Mouse (Mus musculus): ENCODE data around the gene Hic2. TPM values are rescaled to one million over a fixed set of nuclear protein-coding genes. Genes with fewer than 3 reads are reported as not detected.
A peak's percentile ranks its signal among the peaks of the same experiment; 100 is the strongest.

Hic2 gene
- polyA plus RNA-seq, 1 experiment from 2014 or later: 3.0 TPM

- Histone ChIP-seq H3K9ac (ENCODE audit: low read length) (no peak overlapping the region), H3K9me3 (ENCODE audit: control insufficient read depth, low read length) (no peaks in the 10 kb centered on the region), H3K27me3 (ENCODE audit: control insufficient read depth, insufficient read depth, low read length) (no peaks in the 10 kb centered on the region), H3K4me1 (ENCODE audit: control insufficient read depth in 2 of 2, insufficient read depth in 2 of 2, low read length in 2 of 2) (peaks cover 43 to 65% of the 10 kb centered on the region in 2 experiments), H3K4me3 (ENCODE audit: control insufficient read depth in 1 of 2, insufficient read depth in 1 of 2, low read depth in 1 of 2, low read length in 2 of 2) (no peak overlapping the region), H3K27ac (replicated peaks in 1 of 2; ENCODE audit: control insufficient read depth in 1 of 2, insufficient read depth in 1 of 2, low read depth in 2 of 2, low read length in 2 of 2) (no peak overlapping the region), H3K4me2 (ENCODE audit: low read length) (no peak overlapping the region), H3K36me3 (ENCODE audit: control insufficient read depth, insufficient read depth, low read length) (0 out of 2 replicates have a peak, but pooled peaks cover 8% of the 10 kb centered on the region)
- 32% methylated on average over 3 of the region's 3 CpGs for WGBS
- ATAC-seq (ENCODE audit: insufficient number of reproducible peaks, insufficient read depth, low FRiP score, low read depth): no peak
Measured at GRCm38 (mm10) chr16:17251539-17251938, 18.2 kb downstream of the Hic2 start.

- no peak overlapping the region for H3K9ac ChIP-seq (ENCODE audit: low read length)
- H3K9me3 ChIP-seq (ENCODE audit: control insufficient read depth, low read length): no peaks in the 10 kb centered on the region
- H3K4me2 ChIP-seq (ENCODE audit: low read length): no peak overlapping the region
- H3K27me3 ChIP-seq (ENCODE audit: control insufficient read depth, insufficient read depth, low read length): no peaks in the 10 kb centered on the region
- H3K4me1 ChIP-seq (ENCODE audit: control insufficient read depth in 2 of 2, insufficient read depth in 2 of 2, low read length in 2 of 2): peaks cover 42 to 64% of the 10 kb centered on the region in 2 experiments
- H3K4me3 ChIP-seq (ENCODE audit: control insufficient read depth in 1 of 2, insufficient read depth in 1 of 2, low read depth in 1 of 2, low read length in 2 of 2): no peak overlapping the region
- peaks cover 10% of the 10 kb centered on the region for H3K36me3 ChIP-seq (ENCODE audit: control insufficient read depth, insufficient read depth, low read length)
- 58% methylated on average over 3 of the region's 3 CpGs for WGBS
- H3K27ac ChIP-seq (replicated peaks in 1 of 2; ENCODE audit: control insufficient read depth in 1 of 2, insufficient read depth in 1 of 2, low read depth in 2 of 2, low read length in 2 of 2): no peak overlapping the region
- no peak for ATAC-seq (ENCODE audit: insufficient number of reproducible peaks, insufficient read depth, low FRiP score, low read depth)
Measured at GRCm38 (mm10) chr16:17252086-17252726, 18.8 kb downstream of the Hic2 start.

- Histone ChIP-seq H3K4me3 (ENCODE audit: control insufficient read depth in 1 of 2, insufficient read depth in 1 of 2, low read depth in 1 of 2, low read length in 2 of 2) (no peak overlapping the region), H3K4me1 (ENCODE audit: control insufficient read depth in 2 of 2, insufficient read depth in 2 of 2, low read length in 2 of 2) (peaks cover 38 to 61% of the 10 kb centered on the region in 2 experiments), H3K27ac (replicated peaks in 1 of 2; ENCODE audit: control insufficient read depth in 1 of 2, insufficient read depth in 1 of 2, low read depth in 2 of 2, low read length in 2 of 2) (no peak overlapping the region), H3K27me3 (ENCODE audit: control insufficient read depth, insufficient read depth, low read length) (no peaks in the 10 kb centered on the region), H3K9ac (ENCODE audit: low read length) (no peak overlapping the region), H3K36me3 (ENCODE audit: control insufficient read depth, insufficient read depth, low read length) (peaks cover 17% of the 10 kb centered on the region), H3K4me2 (ENCODE audit: low read length) (no peak overlapping the region), H3K9me3 (ENCODE audit: control insufficient read depth, low read length) (no peaks in the 10 kb centered on the region)
- no peak for ATAC-seq (ENCODE audit: insufficient number of reproducible peaks, insufficient read depth, low FRiP score, low read depth)
- WGBS: 54% methylated on average over 7 of the region's 7 CpGs
Measured at GRCm38 (mm10) chr16:17252841-17253240, 19.5 kb downstream of the Hic2 start.

GRCm38 (mm10) chr16:17254005-17254597, 20.7 kb downstream of the Hic2 start:
- no peak for ATAC-seq (ENCODE audit: insufficient number of reproducible peaks, insufficient read depth, low FRiP score, low read depth)
- peak overlapping the region; percentile 43 for H3K4me2 ChIP-seq (ENCODE audit: low read length)
- H3K27me3 ChIP-seq (ENCODE audit: control insufficient read depth, insufficient read depth, low read length): no peaks in the 10 kb centered on the region
- no peak overlapping the region for H3K9ac ChIP-seq (ENCODE audit: low read length)
- peak overlapping the region in 1 of 2 experiments; percentile 38; a peak in 2 of 4 replicates for H3K27ac ChIP-seq (replicated peaks in 1 of 2; ENCODE audit: control insufficient read depth in 1 of 2, insufficient read depth in 1 of 2, low read depth in 2 of 2, low read length in 2 of 2)
- H3K36me3 ChIP-seq (ENCODE audit: control insufficient read depth, insufficient read depth, low read length): peaks cover 29% of the 10 kb centered on the region
- H3K9me3 ChIP-seq (ENCODE audit: control insufficient read depth, low read length): no peaks in the 10 kb centered on the region
- H3K4me3 ChIP-seq (ENCODE audit: control insufficient read depth in 1 of 2, insufficient read depth in 1 of 2, low read depth in 1 of 2, low read length in 2 of 2): no peak overlapping the region
- 19% methylated on average over 4 of the region's 4 CpGs for WGBS
- H3K4me1 ChIP-seq (ENCODE audit: control insufficient read depth in 2 of 2, insufficient read depth in 2 of 2, low read length in 2 of 2): peaks cover 34 to 50% of the 10 kb centered on the region in 2 experiments

- H3K9ac ChIP-seq (ENCODE audit: low read length): no peak overlapping the region
Measured at GRCm38 (mm10) chr16:17255270-17255669, 21.9 kb downstream of the Hic2 start.

GRCm38 (mm10) chr16:17257359-17257821, 24.0 kb downstream of the Hic2 start:
- no peak for ATAC-seq (ENCODE audit: insufficient number of reproducible peaks, insufficient read depth, low FRiP score, low read depth)
- no peaks in the 10 kb centered on the region for H3K9me3 ChIP-seq (ENCODE audit: control insufficient read depth, low read length)
- 85% methylated on average over 9 of the region's 9 CpGs for WGBS
- peaks cover 39% of the 10 kb centered on the region for H3K36me3 ChIP-seq (ENCODE audit: control insufficient read depth, insufficient read depth, low read length)
- no peak overlapping the region for H3K4me2 ChIP-seq (ENCODE audit: low read length)
- H3K4me1 ChIP-seq (ENCODE audit: control insufficient read depth in 2 of 2, insufficient read depth in 2 of 2, low read length in 2 of 2): peaks cover 26 to 31% of the 10 kb centered on the region in 2 experiments
- H3K27ac ChIP-seq (replicated peaks in 1 of 2; ENCODE audit: control insufficient read depth in 1 of 2, insufficient read depth in 1 of 2, low read depth in 2 of 2, low read length in 2 of 2): no peak overlapping the region
- no peak overlapping the region for H3K4me3 ChIP-seq (ENCODE audit: control insufficient read depth in 1 of 2, insufficient read depth in 1 of 2, low read depth in 1 of 2, low read length in 2 of 2)
- H3K9ac ChIP-seq (ENCODE audit: low read length): no peak overlapping the region
- no peaks in the 10 kb centered on the region for H3K27me3 ChIP-seq (ENCODE audit: control insufficient read depth, insufficient read depth, low read length)

More at GRCm38 (mm10) chr16:17255270-17255669, 21.9 kb downstream of the Hic2 start:
- WGBS: 50% methylated on average over 2 of the region's 2 CpGs
- H3K9me3 ChIP-seq (ENCODE audit: control insufficient read depth, low read length): no peaks in the 10 kb centered on the region
- no peaks in the 10 kb centered on the region for H3K27me3 ChIP-seq (ENCODE audit: control insufficient read depth, insufficient read depth, low read length)
- H3K4me2 ChIP-seq (ENCODE audit: low read length): no peak overlapping the region
- no peak overlapping the region for H3K27ac ChIP-seq (replicated peaks in 1 of 2; ENCODE audit: control insufficient read depth in 1 of 2, insufficient read depth in 1 of 2, low read depth in 2 of 2, low read length in 2 of 2)
- no peak for ATAC-seq (ENCODE audit: insufficient number of reproducible peaks, insufficient read depth, low FRiP score, low read depth)
- H3K36me3 ChIP-seq (ENCODE audit: control insufficient read depth, insufficient read depth, low read length): peaks cover 39% of the 10 kb centered on the region
- H3K4me3 ChIP-seq (ENCODE audit: control insufficient read depth in 1 of 2, insufficient read depth in 1 of 2, low read depth in 1 of 2, low read length in 2 of 2): no peak overlapping the region
- peaks cover 32 to 42% of the 10 kb centered on the region in 2 experiments for H3K4me1 ChIP-seq (ENCODE audit: control insufficient read depth in 2 of 2, insufficient read depth in 2 of 2, low read length in 2 of 2)

- H3K9me3 ChIP-seq (ENCODE audit: control insufficient read depth, low read length): no peaks in the 10 kb centered on the region
- 87% methylated on average over 12 of the region's 12 CpGs for WGBS
Measured at GRCm38 (mm10) chr16:17258917-17259316, 25.5 kb downstream of the Hic2 start.

More at GRCm38 (mm10) chr16:17258917-17259316, 25.5 kb downstream of the Hic2 start:
- H3K36me3 ChIP-seq (ENCODE audit: control insufficient read depth, insufficient read depth, low read length): peaks cover 39% of the 10 kb centered on the region
- no peak overlapping the region for H3K9ac ChIP-seq (ENCODE audit: low read length)
- H3K4me1 ChIP-seq (ENCODE audit: control insufficient read depth in 2 of 2, insufficient read depth in 2 of 2, low read length in 2 of 2): peaks cover 12 to 21% of the 10 kb centered on the region in 2 experiments
- no peak overlapping the region for H3K27ac ChIP-seq (replicated peaks in 1 of 2; ENCODE audit: control insufficient read depth in 1 of 2, insufficient read depth in 1 of 2, low read depth in 2 of 2, low read length in 2 of 2)
- no peak overlapping the region for H3K4me3 ChIP-seq (ENCODE audit: control insufficient read depth in 1 of 2, insufficient read depth in 1 of 2, low read depth in 1 of 2, low read length in 2 of 2)
- ATAC-seq (ENCODE audit: insufficient number of reproducible peaks, insufficient read depth, low FRiP score, low read depth): no peak
- H3K4me2 ChIP-seq (ENCODE audit: low read length): no peak overlapping the region
- no peaks in the 10 kb centered on the region for H3K27me3 ChIP-seq (ENCODE audit: control insufficient read depth, insufficient read depth, low read length)
